Mouse (Mus musculus): ENCODE results near the gene Nlk. TPM values are rescaled to one million over a fixed set of nuclear protein-coding genes. Genes with fewer than 3 reads are reported as not detected.

Gene Nlk
- polyA plus RNA-seq, 1 experiment: 13.7 TPM

GRCm38 (mm10) chr11:78642151-78642550, 55.0 kb downstream of the Nlk start:
- TF ChIP-seq CTCF (IDR thresholded peaks at IDR 0.05; ENCODE audit: low read depth, low read length) (no peak), POLR2A (IDR thresholded peaks at IDR 0.05; ENCODE audit: borderline replicate concordance, low read depth, low read length) (no peak)
- Histone ChIP-seq H3K4me1 (ENCODE audit: control insufficient read depth, insufficient read depth, low read length) (no peaks in the 10 kb centered on the region), H3K27ac (ENCODE audit: insufficient read depth, low read depth, low read length) (no peak overlapping the region), H3K4me3 (ENCODE audit: insufficient read depth, low read length) (no peak overlapping the region)

GRCm38 (mm10) chr11:78641088-78641487, 56.1 kb downstream of the Nlk start:
- no peak overlapping the region for H3K4me3 ChIP-seq (ENCODE audit: insufficient read depth, low read length)
- H3K4me1 ChIP-seq (ENCODE audit: control insufficient read depth, insufficient read depth, low read length): no peaks in the 10 kb centered on the region
- H3K27ac ChIP-seq (ENCODE audit: insufficient read depth, low read depth, low read length): no peak overlapping the region
- TF ChIP-seq POLR2A (IDR thresholded peaks at IDR 0.05; ENCODE audit: borderline replicate concordance, low read depth, low read length) (no peak), CTCF (IDR thresholded peaks at IDR 0.05; ENCODE audit: low read depth, low read length) (no peak)

GRCm38 (mm10) chr11:78632782-78633181, 64.4 kb downstream of the Nlk start:
- TF ChIP-seq CTCF (IDR thresholded peaks at IDR 0.05; ENCODE audit: low read depth, low read length) (no peak), POLR2A (IDR thresholded peaks at IDR 0.05; ENCODE audit: borderline replicate concordance, low read depth, low read length) (no peak)
- Histone ChIP-seq H3K4me1 (ENCODE audit: control insufficient read depth, insufficient read depth, low read length) (peaks cover 3% of the 10 kb centered on the region; the same call in 1 of the 2 replicates), H3K4me3 (ENCODE audit: insufficient read depth, low read length) (no peak overlapping the region), H3K27ac (ENCODE audit: insufficient read depth, low read depth, low read length) (no peak overlapping the region)

GRCm38 (mm10) chr11:78628871-78629270, 68.3 kb downstream of the Nlk start:
- no peak for TF ChIP-seq POLR2A (IDR thresholded peaks at IDR 0.05; ENCODE audit: borderline replicate concordance, low read depth, low read length)
- TF ChIP-seq CTCF (IDR thresholded peaks at IDR 0.05; ENCODE audit: low read depth, low read length): no peak
- Histone ChIP-seq H3K4me3 (ENCODE audit: insufficient read depth, low read length) (no peak overlapping the region), H3K27ac (ENCODE audit: insufficient read depth, low read depth, low read length) (no peak overlapping the region), H3K4me1 (ENCODE audit: control insufficient read depth, insufficient read depth, low read length) (peaks cover 3% of the 10 kb centered on the region)

- H3K4me3 ChIP-seq (ENCODE audit: insufficient read depth, low read length): no peak overlapping the region
- H3K27ac ChIP-seq (ENCODE audit: insufficient read depth, low read depth, low read length): no peak overlapping the region
- H3K4me1 ChIP-seq (ENCODE audit: control insufficient read depth, insufficient read depth, low read length): peaks cover 8% of the 10 kb centered on the region
- TF ChIP-seq CTCF (IDR thresholded peaks at IDR 0.05; ENCODE audit: low read depth, low read length): no peak
- TF ChIP-seq POLR2A (IDR thresholded peaks at IDR 0.05; ENCODE audit: borderline replicate concordance, low read depth, low read length): no peak
Measured at GRCm38 (mm10) chr11:78624377-78624776, 72.8 kb downstream of the Nlk start.

GRCm38 (mm10) chr11:78621926-78622325, 75.2 kb downstream of the Nlk start:
- TF ChIP-seq POLR2A (IDR thresholded peaks at IDR 0.05; ENCODE audit: borderline replicate concordance, low read depth, low read length): no peak
- TF ChIP-seq CTCF (IDR thresholded peaks at IDR 0.05; ENCODE audit: low read depth, low read length): no peak

GRCm38 (mm10) chr11:78620179-78620578, 77.0 kb downstream of the Nlk start:
- no peak for TF ChIP-seq CTCF (IDR thresholded peaks at IDR 0.05; ENCODE audit: low read depth, low read length)
- no peak for TF ChIP-seq POLR2A (IDR thresholded peaks at IDR 0.05; ENCODE audit: borderline replicate concordance, low read depth, low read length)
- H3K4me3 ChIP-seq (ENCODE audit: insufficient read depth, low read length): no peak overlapping the region
- H3K4me1 ChIP-seq (ENCODE audit: control insufficient read depth, insufficient read depth, low read length): peaks cover 8% of the 10 kb centered on the region
- no peak overlapping the region for H3K27ac ChIP-seq (ENCODE audit: insufficient read depth, low read depth, low read length)

More at GRCm38 (mm10) chr11:78621926-78622325, 75.2 kb downstream of the Nlk start:
- peaks cover 8% of the 10 kb centered on the region for H3K4me1 ChIP-seq (ENCODE audit: control insufficient read depth, insufficient read depth, low read length)
- H3K4me3 ChIP-seq (ENCODE audit: insufficient read depth, low read length): no peak overlapping the region
- no peak overlapping the region for H3K27ac ChIP-seq (ENCODE audit: insufficient read depth, low read depth, low read length)

- TF ChIP-seq POLR2A (IDR thresholded peaks at IDR 0.05; ENCODE audit: borderline replicate concordance, low read depth, low read length) (no peak), CTCF (IDR thresholded peaks at IDR 0.05; ENCODE audit: low read depth, low read length) (no peak)
- no peak overlapping the region for H3K4me3 ChIP-seq (ENCODE audit: insufficient read depth, low read length)
- H3K4me1 ChIP-seq (ENCODE audit: control insufficient read depth, insufficient read depth, low read length): no peaks in the 10 kb centered on the region
- H3K27ac ChIP-seq (ENCODE audit: insufficient read depth, low read depth, low read length): no peak overlapping the region
Measured at GRCm38 (mm10) chr11:78611273-78611672, 85.9 kb downstream of the Nlk start.

- Histone ChIP-seq H3K4me3 (ENCODE audit: insufficient read depth, low read length) (no peak overlapping the region), H3K27ac (ENCODE audit: insufficient read depth, low read depth, low read length) (no peak overlapping the region), H3K4me1 (ENCODE audit: control insufficient read depth, insufficient read depth, low read length) (no peaks in the 10 kb centered on the region)
- TF ChIP-seq POLR2A (IDR thresholded peaks at IDR 0.05; ENCODE audit: borderline replicate concordance, low read depth, low read length) (no peak), CTCF (IDR thresholded peaks at IDR 0.05; ENCODE audit: low read depth, low read length) (no peak)
Measured at GRCm38 (mm10) chr11:78609657-78610056, 87.5 kb downstream of the Nlk start.

GRCm38 (mm10) chr11:78604826-78605225, 92.3 kb downstream of the Nlk start:
- H3K4me1 ChIP-seq (ENCODE audit: control insufficient read depth, insufficient read depth, low read length): peaks cover 10% of the 10 kb centered on the region
- no peak for TF ChIP-seq CTCF (IDR thresholded peaks at IDR 0.05; ENCODE audit: low read depth, low read length)
- TF ChIP-seq POLR2A (IDR thresholded peaks at IDR 0.05; ENCODE audit: borderline replicate concordance, low read depth, low read length): no peak
- H3K4me3 ChIP-seq (ENCODE audit: insufficient read depth, low read length): no peak overlapping the region
- H3K27ac ChIP-seq (ENCODE audit: insufficient read depth, low read depth, low read length): no peak overlapping the region

GRCm38 (mm10) chr11:78602781-78603180, 94.4 kb downstream of the Nlk start:
- Histone ChIP-seq H3K4me3 (ENCODE audit: insufficient read depth, low read length) (no peak overlapping the region), H3K4me1 (ENCODE audit: control insufficient read depth, insufficient read depth, low read length) (peaks cover 16% of the 10 kb centered on the region), H3K27ac (ENCODE audit: insufficient read depth, low read depth, low read length) (no peak overlapping the region)
- TF ChIP-seq POLR2A (IDR thresholded peaks at IDR 0.05; ENCODE audit: borderline replicate concordance, low read depth, low read length): no peak
- no peak for TF ChIP-seq CTCF (IDR thresholded peaks at IDR 0.05; ENCODE audit: low read depth, low read length)

All from bone marrow macrophage, adult 2 months (primary cell).